Mouse (Mus musculus) brain, embryonic 14.5 days (tissue): ENCODE data around the gene Aknad1. TPM values are rescaled to one million over a fixed set of nuclear protein-coding genes. Genes with fewer than 3 reads are reported as not detected.

Experiments used
- DNase-seq: peaks from one replicate; pipeline ENCODE4 v3.0.0-alpha.2; 2011; ENCODE audit warnings: low read depth
- CTCF ChIP-seq: fragments of 200-500 bp; IDR thresholded peaks from 2 replicates; pipeline ENCODE4 v1.5.1; 2012; ENCODE audit warnings: inconsistent platforms, mild to moderate bottlenecking, moderate library complexity, borderline replicate concordance; ENCODE audit not compliant: insufficient read depth, insufficient read length; ENCODE audit errors: extremely low read depth
- POLR2A ChIP-seq: fragments of 200-500 bp; IDR thresholded peaks from 2 replicates; pipeline ENCODE4 v1.6.1; 2012; ENCODE audit warnings: mild to moderate bottlenecking, inconsistent platforms, borderline replicate concordance; ENCODE audit not compliant: poor library complexity, insufficient read depth, insufficient read length, severe bottlenecking; ENCODE audit errors: extremely low read depth
- polyA plus RNA-seq: library from polyadenylated mRNA; depleted of rRNA; stranded (reverse); fragments of >200 nt; gene quantifications from 2 replicates; pipeline ENCODE4 v1.2.3, GENCODE M21; 2012

The Aknad1 gene
- polyA plus RNA-seq, 1 experiment: 0.03 TPM

- DNase-seq: no peak
- no peak for TF ChIP-seq POLR2A
- no peak for TF ChIP-seq CTCF
Measured at GRCm38 (mm10) chr3:108756131-108756530, 16.7 kb downstream of the Aknad1 start.

GRCm38 (mm10) chr3:108757570-108757969, 18.1 kb downstream of the Aknad1 start:
- peak; percentile 12 for DNase-seq
- TF ChIP-seq POLR2A: no peak
- no peak for TF ChIP-seq CTCF

GRCm38 (mm10) chr3:108759566-108760420, 20.3 kb downstream of the Aknad1 start:
- no peak for TF ChIP-seq POLR2A
- DNase-seq: no peak

GRCm38 (mm10) chr3:108762597-108763111, 23.2 kb downstream of the Aknad1 start:
- TF ChIP-seq CTCF: no peak
- no peak for TF ChIP-seq POLR2A
- peak; percentile 12 for DNase-seq

- TF ChIP-seq CTCF (no peak), POLR2A (no peak)
- DNase-seq: no peak
Measured at GRCm38 (mm10) chr3:108763691-108764090, 24.2 kb downstream of the Aknad1 start.

- no peak for TF ChIP-seq CTCF
- TF ChIP-seq POLR2A: no peak
- DNase-seq: peak; percentile 23
Measured at GRCm38 (mm10) chr3:108764976-108765375, 25.5 kb downstream of the Aknad1 start.

GRCm38 (mm10) chr3:108765476-108765875, 26.0 kb downstream of the Aknad1 start:
- no peak for DNase-seq
- TF ChIP-seq POLR2A: no peak

- no peak for TF ChIP-seq CTCF
- no peak for TF ChIP-seq POLR2A
- no peak for DNase-seq
Measured at GRCm38 (mm10) chr3:108766943-108767342, 27.5 kb downstream of the Aknad1 start.

GRCm38 (mm10) chr3:108767416-108767815, 28.0 kb downstream of the Aknad1 start:
- TF ChIP-seq POLR2A: no peak
- no peak for TF ChIP-seq CTCF
- no peak for DNase-seq

GRCm38 (mm10) chr3:108769547-108769946, 30.1 kb downstream of the Aknad1 start:
- no peak for TF ChIP-seq POLR2A
- no peak for TF ChIP-seq CTCF
- no peak for DNase-seq

- TF ChIP-seq CTCF (peak; percentile 66; the same call in 1 of the 2 replicates), POLR2A (no peak)
Measured at GRCm38 (mm10) chr3:108770725-108771368, 31.4 kb downstream of the Aknad1 start.

GRCm38 (mm10) chr3:108772211-108772610, 32.8 kb downstream of the Aknad1 start:
- no peak for TF ChIP-seq CTCF
- TF ChIP-seq POLR2A: no peak
- DNase-seq: no peak

More at GRCm38 (mm10) chr3:108770725-108771368, 31.4 kb downstream of the Aknad1 start:
- peak; percentile 86 for DNase-seq

- DNase-seq: no peak
- TF ChIP-seq POLR2A (no peak), CTCF (peak; percentile 31; the same call in 1 of the 2 replicates)
Measured at GRCm38 (mm10) chr3:108772811-108773210, 33.4 kb downstream of the Aknad1 start.
